Mouse (Mus musculus) retina, embryonic 14.5 days (tissue): ENCODE measurements at regions not wholly inside any gene's neighbourhood (a gene's known extent, or its start where the extent isn't known, plus 50 kb on each side); places are given as distances from the start of the nearest gene placed in this dataset.

Experiments
- DNase-seq: peaks from one replicate; pipeline ENCODE4 v3.0.0-alpha.2; 2015; ENCODE audit warnings: low spot score

DNA sequence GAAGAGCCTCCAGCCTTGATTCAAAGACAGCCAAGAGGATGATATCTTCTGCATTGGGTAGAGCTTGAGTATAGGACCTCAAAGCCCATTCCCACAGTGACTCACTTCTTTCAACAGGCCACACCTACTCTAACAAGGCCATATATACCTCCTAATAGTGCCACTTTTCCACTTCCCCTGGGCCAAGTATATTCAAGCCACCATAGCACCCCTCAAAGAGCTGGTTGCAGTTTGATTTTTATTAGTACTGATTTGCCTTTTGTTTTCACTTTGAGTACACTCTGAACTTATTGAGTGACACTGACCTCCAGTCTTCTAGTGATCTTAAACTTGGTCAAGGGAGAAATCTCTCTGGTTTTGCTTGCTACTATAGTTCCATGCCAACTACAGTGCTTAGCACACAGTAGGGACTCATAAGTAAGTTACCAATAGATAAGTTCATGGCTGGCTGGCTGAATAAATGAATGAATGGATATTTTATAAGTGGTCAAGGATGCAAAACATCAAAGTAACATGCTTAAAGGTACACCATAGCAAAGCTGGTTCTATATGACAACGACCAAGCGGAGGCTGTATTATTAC, 64.5 kb upstream of the Lmo2 start:
- no peak for DNase-seq

DNA sequence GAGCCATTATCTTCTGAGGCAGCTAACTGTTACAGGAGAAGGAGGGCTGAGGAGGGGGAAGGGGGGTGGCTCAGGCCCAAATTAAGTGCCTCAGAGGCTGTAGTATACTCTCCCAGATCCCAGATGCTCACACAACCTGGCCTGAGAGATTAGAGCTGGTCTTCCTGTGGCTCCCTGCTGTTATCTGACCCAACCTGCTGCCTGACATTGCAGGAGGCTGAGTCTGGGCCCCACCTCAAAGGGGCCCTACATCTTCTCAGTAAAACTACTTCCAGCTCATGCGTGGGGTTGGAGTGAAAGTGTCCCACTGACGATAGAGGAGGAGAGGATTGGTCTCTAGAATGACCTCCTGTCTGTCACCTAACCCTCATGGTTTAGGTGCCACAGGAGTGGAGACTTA, 64.0 kb upstream of the Lmo2 start:
- DNase-seq: no peak

- no peak for DNase-seq
These were observed 62.7 kb upstream of the Lmo2 start for GRCm38 (mm10) chr2:103894981-103895676.

DNA sequence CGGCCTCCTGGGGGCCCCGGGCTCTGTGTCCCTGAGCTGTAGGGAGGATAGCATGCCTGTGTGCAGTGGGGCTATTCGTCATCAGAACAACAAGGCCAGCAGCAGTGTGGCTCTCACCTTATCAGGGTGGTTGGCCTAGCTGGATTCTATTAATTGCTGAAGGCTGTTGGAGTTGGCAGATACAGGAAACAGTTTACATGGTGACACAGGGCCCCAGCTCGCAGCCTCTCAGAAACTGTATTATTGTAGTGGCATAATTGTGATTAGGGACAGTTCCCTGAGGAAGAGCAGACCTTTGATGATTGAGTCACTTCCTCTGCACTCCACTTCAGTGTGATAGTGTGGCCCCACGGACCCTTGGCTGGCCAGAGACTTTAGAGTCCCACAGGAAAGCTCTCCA, 61.6 kb upstream of the Lmo2 start:
- DNase-seq: no peak

DNA sequence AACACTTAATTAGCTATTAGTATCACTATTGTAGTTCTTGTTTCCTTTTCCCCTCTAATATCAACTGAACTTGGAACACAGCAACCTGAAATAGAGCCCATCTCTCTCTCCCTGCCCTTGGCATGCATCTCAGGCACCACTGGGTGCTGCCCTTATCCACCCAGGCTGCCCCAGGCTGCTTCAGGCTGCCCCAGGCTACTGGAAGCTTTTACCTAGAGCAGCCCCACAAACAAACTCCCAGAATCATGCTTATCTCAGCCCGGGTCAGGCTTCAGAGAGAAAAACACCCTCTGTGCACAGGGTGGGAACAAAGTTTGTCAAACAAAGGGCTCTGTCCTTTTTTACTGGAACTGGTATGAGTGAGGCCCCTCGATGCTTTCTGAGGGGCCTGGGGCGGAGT, 61.0 kb upstream of the Lmo2 start:
- DNase-seq: no peak

DNA sequence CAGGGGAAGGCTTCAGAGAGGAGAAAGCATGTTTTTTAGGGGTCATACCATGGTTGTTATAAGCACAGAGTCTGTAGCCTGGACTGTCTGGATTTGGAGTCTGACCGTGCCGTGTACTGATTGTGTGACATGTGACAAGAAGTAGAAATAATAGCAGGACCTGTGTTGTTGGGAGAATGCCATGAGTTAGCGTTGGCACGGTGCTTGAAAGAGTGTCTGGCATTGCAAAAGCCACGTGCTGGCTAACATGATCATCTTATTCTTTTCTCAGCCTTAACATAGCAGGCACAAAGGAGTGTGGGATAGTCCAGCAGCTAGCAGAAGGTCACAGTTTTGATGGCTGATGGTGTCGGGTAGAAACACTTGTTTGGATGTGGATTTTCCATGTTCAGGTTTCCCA, 58.1 kb upstream of the Lmo2 start:
- no peak for DNase-seq

DNA sequence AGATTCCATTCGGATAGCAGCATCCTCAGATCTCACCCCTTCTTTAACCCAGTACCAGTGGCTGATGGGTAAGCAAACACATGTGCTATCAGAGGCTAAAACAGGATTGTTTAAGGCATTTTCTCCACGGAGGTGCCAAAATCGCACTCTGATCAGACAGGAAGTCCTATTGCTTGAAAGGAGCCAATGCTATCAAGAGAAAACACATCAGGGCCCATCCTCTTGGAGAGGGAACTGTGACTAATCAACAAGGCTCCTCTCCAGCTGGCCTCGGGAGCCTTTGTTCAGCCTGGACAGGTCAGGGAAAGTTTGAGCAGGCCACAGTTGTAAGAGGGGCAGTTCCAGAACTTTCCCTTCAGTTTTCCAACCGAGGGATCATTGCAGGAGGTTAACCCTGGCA, 57.4 kb upstream of the Lmo2 start:
- DNase-seq: no peak

- no peak for DNase-seq
These were observed 56.3 kb upstream of the Lmo2 start for GRCm38 (mm10) chr2:103901457-103901856.

DNA sequence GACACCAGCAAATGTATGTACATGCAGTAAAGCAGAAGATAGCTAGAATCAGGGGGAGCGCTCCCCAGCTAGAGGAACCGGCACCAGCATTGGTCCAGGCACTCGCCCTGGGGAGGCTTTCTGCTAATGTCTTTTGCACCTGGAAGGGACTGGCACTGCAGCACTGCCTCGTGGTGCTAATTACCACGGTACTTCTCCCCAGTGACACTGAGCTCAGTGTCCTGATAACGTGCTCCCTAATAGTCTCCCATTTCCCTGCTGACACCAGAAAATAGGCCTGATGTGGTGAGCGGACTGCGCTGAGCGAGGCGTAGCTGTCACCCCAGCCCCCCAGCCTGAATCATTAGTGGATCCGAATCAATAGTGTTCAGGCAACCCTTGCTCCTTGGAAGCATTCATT, 55.0 kb upstream of the Lmo2 start:
- DNase-seq: no peak

DNA sequence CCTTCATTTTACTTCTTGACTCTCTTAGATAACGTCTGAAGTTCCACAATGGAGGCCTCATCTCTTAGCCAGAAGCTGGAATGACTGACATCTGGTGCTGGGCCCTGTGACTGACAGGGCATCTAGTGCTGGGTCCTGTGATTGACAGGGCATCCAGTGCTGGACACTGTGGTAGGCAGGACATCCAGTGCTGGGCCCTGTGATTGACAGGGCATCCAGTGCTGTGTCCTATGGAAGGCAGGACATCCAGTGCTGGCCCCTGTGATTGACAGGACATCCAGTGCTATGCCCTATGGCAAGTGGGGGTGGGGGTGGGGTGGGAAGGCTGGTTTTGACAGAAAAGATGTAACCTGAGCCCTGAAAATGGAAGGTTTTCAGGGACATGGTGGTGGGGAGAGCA, 52.1 kb upstream of the Lmo2 start:
- no peak for DNase-seq

DNA sequence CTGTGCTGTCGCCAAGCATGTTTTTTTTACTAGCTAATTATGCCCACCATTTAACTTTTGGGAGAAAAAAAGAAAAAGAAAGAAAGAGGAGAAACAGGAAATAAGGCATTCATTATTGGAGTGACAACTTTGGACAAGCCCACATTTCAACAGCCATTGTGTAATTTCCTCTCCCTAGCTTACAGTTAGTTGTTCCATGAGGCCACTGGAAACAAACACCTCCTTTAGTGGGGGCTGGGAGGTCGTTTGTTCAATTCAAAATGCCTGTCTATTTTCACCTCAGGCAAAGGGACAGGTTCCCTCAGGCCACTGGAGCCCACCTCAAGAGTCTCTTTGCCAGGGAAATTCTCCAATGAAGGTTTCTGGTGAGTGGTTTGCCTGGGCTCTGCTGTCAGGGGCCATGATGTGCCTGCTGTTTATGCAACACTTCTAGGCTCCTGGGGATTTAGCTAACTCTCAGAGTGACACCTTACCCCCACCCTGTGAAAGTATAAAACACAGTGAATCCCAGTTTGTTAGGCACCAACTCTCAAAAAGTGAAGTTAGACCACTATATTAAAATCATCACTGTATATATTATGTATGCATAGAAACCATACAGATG, 51.1 kb upstream of the Lmo2 start:
- DNase-seq: no peak
